Mouse (Mus musculus) spleen, adult 2 months (tissue): ENCODE data around the gene G3bp1.
A peak's percentile ranks its signal among the peaks of the same experiment; 100 is the strongest.

ENCODE experiments used
- CTCF ChIP-seq: fragments of 200-500 bp; IDR thresholded peaks from 2 replicates; pipeline ENCODE4 v1.5.1; 2011; ENCODE audit warnings: mild to moderate bottlenecking, inconsistent platforms; ENCODE audit not compliant: insufficient read depth, insufficient read length, insufficient replicate concordance; ENCODE audit errors: extremely low read depth
- POLR2A ChIP-seq: fragments of 200-500 bp; IDR thresholded peaks from 2 replicates; pipeline ENCODE4 v1.6.1; 2011; ENCODE audit warnings: low read depth, low read length, inconsistent platforms

- TF ChIP-seq POLR2A (peak; percentile 82), CTCF (no peak)
These were observed 8.4 kb upstream of the G3bp1 start, which contains the start of gene Atox1 for GRCm38 (mm10) chr11:55461019-55461645.
